Mouse (Mus musculus) right cerebral cortex, adult 2 months (tissue): ENCODE data around the gene Olfr1258.
"Not testable (repeated sequence)": the region's sequence is repeated elsewhere in the genome, so short reads cannot be mapped to it uniquely, and the experiment has no call there.

Experiments used
- DNase-seq, 2 experiments: peaks; one replicate each; pipeline ENCODE4 v3.0.0; 2021 to 2022; ENCODE audit warnings: low spot score in 2 of 2

The Olfr1258 gene

DNA sequence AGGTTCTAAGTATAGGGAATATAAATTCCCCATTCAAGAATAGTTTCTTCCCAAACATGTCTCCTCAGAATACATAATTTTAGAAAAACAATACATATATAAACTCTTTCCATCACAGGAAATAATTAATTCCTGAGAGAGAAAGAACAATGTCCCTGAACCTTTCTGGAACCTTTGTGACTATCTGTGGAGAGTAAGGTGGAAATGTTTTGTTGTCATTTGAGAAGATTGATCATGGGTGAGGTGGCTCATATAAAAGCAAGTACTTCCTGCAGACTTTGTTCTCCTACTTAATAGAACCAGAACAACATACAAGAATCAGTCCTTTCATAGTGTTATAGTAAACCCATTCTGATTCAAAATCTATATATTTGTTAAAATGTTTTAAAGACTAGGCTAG, at the start of gene Olfr1258:
Gene Olfr1258, plus strand, starts transcription at position 301 of the 400 bp plus-strand sequence.
- DNase-seq = no peak

DNA sequence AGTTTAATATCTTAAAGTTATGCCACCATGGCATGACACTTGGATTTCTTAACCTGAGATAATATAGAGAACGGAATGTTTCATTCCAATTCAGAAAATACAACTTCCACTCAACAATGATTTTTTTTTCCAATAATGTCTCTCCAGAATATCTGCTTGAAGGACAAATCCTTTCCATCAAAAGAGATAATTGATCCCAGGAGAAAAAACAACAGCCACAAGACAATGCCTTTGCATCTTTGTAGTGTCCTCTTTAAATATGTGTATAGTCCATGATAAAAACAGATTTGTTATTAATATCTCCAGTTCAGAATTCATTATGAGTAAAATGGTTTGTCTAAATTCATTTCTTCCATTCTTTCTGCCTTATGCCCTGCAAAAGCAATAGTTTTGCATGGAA, 49.0 kb upstream of the Olfr1258 start, which contains the start of gene Olfr1257:
Gene Olfr1257, plus strand, starts transcription at position 301 of the 400 bp plus-strand sequence.
- no peak for DNase-seq

DNA sequence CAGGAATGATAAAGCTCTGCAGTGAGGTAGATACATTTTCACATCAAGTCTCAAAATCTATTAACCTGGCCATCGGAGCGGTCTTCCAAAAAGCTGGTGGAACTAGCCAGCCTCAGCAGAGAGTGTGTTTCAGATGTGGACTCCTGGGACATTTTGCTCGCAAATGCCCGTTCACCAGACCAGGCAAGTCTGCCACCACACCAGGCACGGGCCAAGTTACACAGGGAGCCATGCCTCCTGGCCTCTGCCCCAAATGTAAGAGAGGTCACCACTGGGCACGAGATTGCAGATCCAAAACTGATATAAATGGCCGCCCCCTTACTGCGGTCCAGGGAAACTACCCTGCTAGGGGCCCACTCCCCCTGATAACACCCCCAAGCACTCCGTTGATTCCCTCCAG, 14.5 kb upstream of the Olfr1258 start:
- not testable (repeated sequence) for DNase-seq

DNA sequence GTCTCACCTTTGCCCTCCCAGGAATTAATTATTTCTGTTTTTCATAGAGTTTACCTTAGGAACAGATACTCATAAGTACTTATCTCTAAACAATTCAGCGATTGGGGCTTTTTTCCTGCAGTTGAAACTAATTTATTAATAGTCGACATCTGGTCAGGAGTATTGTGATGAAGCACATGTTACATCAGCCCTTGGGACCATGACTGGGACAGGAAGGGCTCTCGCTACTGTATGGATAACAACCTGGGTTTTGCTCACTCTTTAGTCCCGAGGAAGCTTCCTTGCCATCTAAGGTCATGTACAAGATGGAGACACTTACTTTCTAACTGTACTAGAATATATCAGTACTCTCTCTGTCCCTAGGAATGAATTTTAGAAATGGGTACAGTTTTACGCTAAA, 21.5 kb downstream of the Olfr1258 start, which contains the start of gene Olfr1259:
Gene Olfr1259, minus strand, starts transcription at position 101 of the 400 bp plus-strand sequence.
- no peak for DNase-seq

DNA sequence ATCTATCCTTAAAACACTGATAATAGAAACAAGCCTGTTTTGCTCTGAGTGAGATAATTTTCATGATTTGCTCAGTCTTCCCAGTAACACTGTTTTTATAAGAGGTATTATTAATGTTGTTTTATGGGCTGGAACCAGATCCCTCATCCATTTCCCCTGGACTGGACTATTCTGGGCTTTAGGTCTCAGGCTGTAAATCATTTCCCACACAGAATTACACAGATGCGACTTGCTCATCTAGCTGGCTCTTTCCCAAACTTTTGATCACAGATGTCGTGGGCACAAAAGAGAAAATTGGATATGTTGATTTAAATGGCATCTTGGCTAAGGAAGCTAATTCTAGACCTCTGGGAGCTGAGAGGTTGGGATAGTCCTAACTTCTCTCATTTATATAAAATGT, 47.1 kb downstream of the Olfr1258 start, which contains the start of gene Olfr1260:
Gene Olfr1260, plus strand, starts transcription at position 157 of the 400 bp plus-strand sequence.
- DNase-seq = peak; percentile 14 to 25

DNA sequence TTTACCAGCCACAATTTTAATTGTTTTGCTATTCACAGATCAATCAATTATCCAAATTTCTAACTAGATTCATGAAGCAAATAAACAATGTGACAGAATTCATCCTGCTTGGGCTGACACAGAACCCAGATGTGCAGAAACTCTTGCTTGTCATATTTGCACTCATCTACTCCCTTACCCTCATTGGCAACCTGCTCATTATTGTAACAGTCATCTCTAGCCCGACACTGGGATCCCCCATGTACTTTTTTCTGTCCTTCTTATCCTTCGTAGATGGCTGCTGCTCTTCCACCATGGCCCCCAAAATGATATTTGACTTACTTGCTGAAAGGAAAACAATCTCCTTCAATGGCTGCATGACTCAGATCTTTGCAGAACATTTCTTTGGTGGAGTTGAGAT, 50.6 kb downstream of the Olfr1258 start:
- DNase-seq = no peak
